Mouse (Mus musculus) midbrain, embryonic 11.5 days (tissue): ENCODE measurements around the gene Gp1ba. TPM values are rescaled to one million over a fixed set of nuclear protein-coding genes. Genes with fewer than 3 reads are reported as not detected.

Source experiments
- ATAC-seq: fragments of 200-750 bp; cut with Nextera tagmentation; 2 replicates; pipeline ENCODE4 v1.8.0; 2017; ENCODE audit warnings: moderate TSS enrichment, moderate library complexity; ENCODE audit not compliant: low FRiP score
- DNase-seq: peaks from one replicate; pipeline ENCODE4 v3.0.0; 2015; ENCODE audit warnings: low spot score; ENCODE audit errors: missing footprints
- H3K27ac ChIP-seq: fragments of 300-500 bp; sonication (generic); 2 replicates; pipeline ENCODE4 v1.5.1; 2014; ENCODE audit warnings: low read depth, low read length
- H3K27me3 ChIP-seq: fragments of 300-500 bp; sonication (generic); 2 replicates; pipeline ENCODE4 v1.6.1; 2014; ENCODE audit warnings: mild to moderate bottlenecking, low read length, moderate library complexity, mixed read lengths; ENCODE audit not compliant: control insufficient read depth, insufficient read depth
- H3K36me3 ChIP-seq: fragments of 300-500 bp; sonication (generic); 2 replicates; pipeline ENCODE4 v1.6.1; 2014; ENCODE audit warnings: mild to moderate bottlenecking, low read length, moderate library complexity, mixed read lengths; ENCODE audit not compliant: control insufficient read depth, insufficient read depth
- H3K4me1 ChIP-seq: fragments of 300-500 bp; sonication (generic); 2 replicates; pipeline ENCODE4 v1.6.1; 2014; ENCODE audit warnings: low read length; ENCODE audit not compliant: control insufficient read depth, insufficient read depth
- H3K4me2 ChIP-seq: fragments of 300-500 bp; sonication (generic); 2 replicates; pipeline ENCODE4 v1.6.1; 2014; ENCODE audit warnings: mild to moderate bottlenecking, moderate library complexity
- H3K4me3 ChIP-seq: fragments of 300-500 bp; sonication (generic); 2 replicates; pipeline ENCODE4 v1.5.1; 2014; ENCODE audit warnings: low read depth, low read length
- H3K9ac ChIP-seq: fragments of 300-500 bp; sonication (generic); 2 replicates; pipeline ENCODE4 v1.6.1; 2014; ENCODE audit warnings: low read length
- H3K9me3 ChIP-seq: fragments of 300-500 bp; sonication (generic); 2 replicates; pipeline ENCODE4 v1.6.1; 2016; ENCODE audit warnings: low read length; ENCODE audit not compliant: control insufficient read depth
- whole genome bisulfite sequencing: fragments of 180-500 bp; shearing (Covaris S2); extraction: QIAGEN DNeasy Blood & Tissue Kit; methylation state at CpG from one replicate; pipeline ENCODE4 v1.1.7; 2014; 5-methylcytosine and 5-hydroxymethylcytosine counted together
- polyA plus RNA-seq: library from polyadenylated mRNA; unstranded; fragments of >200 nt; fragmentation: Nextera tagmentation; extraction: Ambion mirVana; gene quantifications from 2 replicates; pipeline ENCODE4 v1.2.1, GENCODE M21; 2014

The Gp1ba gene
- polyA plus RNA-seq, 1 experiment from 2014 or later = 0.81 TPM

- no peak for ATAC-seq
- no peaks in the 10 kb centered on the region for H3K27me3 ChIP-seq
- 84% methylated on average over 8 of the region's 8 CpGs for WGBS
- H3K4me3 ChIP-seq = no peak overlapping the region
- no peaks in the 10 kb centered on the region for H3K9me3 ChIP-seq
- H3K27ac ChIP-seq = no peak overlapping the region
- peaks cover 6% of the 10 kb centered on the region for H3K36me3 ChIP-seq
- H3K9ac ChIP-seq = no peak overlapping the region
- H3K4me2 ChIP-seq = no peak overlapping the region
- DNase-seq = no peak
- no peaks in the 10 kb centered on the region for H3K4me1 ChIP-seq
These were observed 1.1 kb downstream of the Gp1ba start for GRCm38 (mm10) chr11:70639976-70640375.

DNA sequence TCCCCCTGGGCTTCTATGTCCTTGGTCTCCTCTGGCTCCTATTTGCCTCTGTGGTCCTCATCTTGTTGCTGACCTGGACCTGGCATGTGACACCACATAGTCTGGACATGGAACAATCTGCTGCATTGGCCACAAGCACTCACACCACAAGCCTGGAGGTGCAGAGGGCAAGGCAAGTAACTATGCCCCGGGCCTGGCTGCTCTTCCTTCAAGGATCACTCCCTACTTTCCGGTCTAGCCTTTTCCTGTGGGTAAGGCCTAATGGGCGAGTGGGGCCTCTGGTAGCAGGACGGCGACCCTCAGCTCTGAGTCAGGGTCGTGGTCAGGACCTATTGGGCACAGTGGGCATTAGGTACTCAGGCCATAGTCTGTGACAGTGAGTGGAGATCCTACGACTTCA is 2.3 kb downstream of the Gp1ba start:
- H3K4me1 ChIP-seq = peaks cover 9% of the 10 kb centered on the region
- no peak overlapping the region for H3K27ac ChIP-seq
- no peak for DNase-seq
- no peak for ATAC-seq
- 80% methylated on average over 7 of the region's 7 CpGs for WGBS
- no peak overlapping the region for H3K9ac ChIP-seq
- H3K27me3 ChIP-seq = no peaks in the 10 kb centered on the region
- no peak overlapping the region for H3K4me3 ChIP-seq
- no peaks in the 10 kb centered on the region for H3K9me3 ChIP-seq
- H3K36me3 ChIP-seq = peaks cover 9% of the 10 kb centered on the region
- no peak overlapping the region for H3K4me2 ChIP-seq

- DNase-seq (no peak), ATAC-seq (no peak)
- no peak overlapping the region for H3K4me2 ChIP-seq
- WGBS = 95% methylated on average over 6 of the region's 6 CpGs
- peaks cover 9% of the 10 kb centered on the region for H3K36me3 ChIP-seq
- H3K9ac ChIP-seq = no peak overlapping the region
- H3K27me3 ChIP-seq = no peaks in the 10 kb centered on the region
- no peaks in the 10 kb centered on the region for H3K9me3 ChIP-seq
- H3K4me1 ChIP-seq = peaks cover 13% of the 10 kb centered on the region
- no peak overlapping the region for H3K4me3 ChIP-seq
- H3K27ac ChIP-seq = no peak overlapping the region
These were observed 4.1 kb downstream of the Gp1ba start for GRCm38 (mm10) chr11:70643051-70643450.

DNA sequence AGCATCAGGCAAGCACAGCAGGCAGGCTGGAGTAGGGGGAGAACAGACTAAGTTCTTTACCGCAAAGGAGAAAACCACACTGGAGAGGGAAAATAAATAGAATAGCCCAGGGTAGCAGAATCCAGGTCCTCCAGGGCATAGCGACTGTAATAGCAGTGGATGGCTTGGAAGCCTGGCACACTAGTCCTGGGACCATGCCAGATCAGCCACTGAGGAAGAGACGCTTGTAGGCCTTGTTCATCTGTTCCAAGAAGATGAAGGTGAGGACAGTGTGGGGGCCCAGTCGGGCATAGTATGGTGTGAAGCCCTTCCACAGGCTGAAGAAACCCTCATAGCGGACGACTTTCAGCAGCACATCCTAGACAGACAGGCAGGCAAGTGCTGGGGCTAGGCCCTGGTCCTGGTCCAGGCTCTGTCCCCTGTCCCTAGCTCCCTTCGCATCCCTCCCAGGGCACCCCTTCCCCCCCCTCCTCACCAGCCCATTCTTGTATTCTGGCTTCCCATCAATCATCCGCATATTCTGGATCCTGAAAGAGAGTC is 5.7 kb downstream of the Gp1ba start:
- Histone ChIP-seq H3K4me2 (no peak overlapping the region), H3K36me3 (peaks cover 16% of the 10 kb centered on the region), H3K27ac (no peak overlapping the region), H3K9me3 (no peaks in the 10 kb centered on the region), H3K27me3 (no peaks in the 10 kb centered on the region), H3K9ac (peak overlapping the region; percentile 10; the same call in 1 of the 2 replicates), H3K4me3 (no peak overlapping the region), H3K4me1 (peaks cover 19% of the 10 kb centered on the region)
- DNase-seq (no peak), ATAC-seq (no peak)
- WGBS = 95% methylated on average over 8 of the region's 8 CpGs

DNA sequence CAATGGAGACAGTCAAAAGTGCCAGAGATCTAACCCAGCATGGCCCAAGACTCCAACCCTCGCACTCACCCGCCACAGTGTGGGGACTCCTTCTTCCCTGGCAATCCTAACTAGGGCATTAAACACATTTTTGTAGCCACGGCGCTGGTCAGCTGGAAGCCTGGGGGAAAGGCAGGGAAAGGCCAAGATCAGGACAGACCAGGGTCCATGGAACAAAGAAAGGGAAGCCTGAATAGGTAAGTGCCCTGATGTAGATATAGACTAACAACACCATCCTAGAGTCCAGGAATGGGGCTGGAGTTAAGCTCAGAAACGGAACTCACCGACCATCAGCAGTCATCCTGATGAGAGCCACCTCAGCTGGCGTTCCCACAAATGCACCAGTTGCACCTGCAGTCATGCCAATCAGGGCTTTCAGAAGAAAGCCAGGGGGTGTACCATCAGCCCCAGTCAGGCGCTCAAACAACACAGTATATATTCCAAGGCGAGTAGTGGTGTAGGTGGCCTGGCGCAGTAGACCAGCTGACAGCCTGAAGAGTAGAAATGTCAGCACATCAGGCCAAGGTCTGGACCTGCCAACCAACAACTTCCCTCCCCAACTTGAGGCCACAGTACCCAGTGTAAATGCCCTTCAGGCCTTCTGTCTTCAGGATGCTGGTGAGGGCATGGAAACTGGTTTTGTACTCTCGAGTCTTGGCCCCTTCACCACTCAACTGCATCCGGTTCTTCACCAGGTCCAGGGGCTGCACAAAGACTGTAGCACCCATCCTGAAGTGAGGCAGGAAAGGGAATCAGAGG is 6.7 kb downstream of the Gp1ba start:
- H3K9me3 ChIP-seq = no peaks in the 10 kb centered on the region
- H3K27me3 ChIP-seq = no peaks in the 10 kb centered on the region
- H3K27ac ChIP-seq = no peak overlapping the region
- peaks cover 19% of the 10 kb centered on the region for H3K4me1 ChIP-seq
- H3K4me2 ChIP-seq = peak overlapping the region; percentile 79
- ATAC-seq = no peak
- H3K4me3 ChIP-seq = peak overlapping the region; percentile 72
- WGBS = 91% methylated on average over 12 of the region's 12 CpGs
- H3K9ac ChIP-seq = peak overlapping the region; percentile 75
- DNase-seq = no peak
- H3K36me3 ChIP-seq = peaks cover 18% of the 10 kb centered on the region

DNA sequence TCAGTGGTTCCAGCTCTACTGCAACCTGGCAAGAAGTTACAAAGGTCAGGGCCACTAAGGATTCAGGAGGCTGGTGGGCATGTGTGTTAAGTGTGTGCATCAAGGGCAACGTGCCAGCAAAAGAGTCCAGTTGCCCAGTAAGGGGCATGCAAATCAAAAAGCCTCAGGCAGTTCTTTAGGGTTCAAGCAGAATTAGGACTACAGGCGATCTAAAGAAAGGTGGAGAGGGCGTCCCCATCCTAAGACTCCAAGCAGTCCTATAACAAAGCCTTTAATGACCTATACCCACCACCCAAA is 7.3 kb downstream of the Gp1ba start:
- H3K36me3 ChIP-seq = peaks cover 24% of the 10 kb centered on the region
- no peaks in the 10 kb centered on the region for H3K9me3 ChIP-seq
- WGBS = 29% methylated on average over 3 of the region's 3 CpGs
- H3K4me3 ChIP-seq = peak overlapping the region; percentile 72
- H3K4me1 ChIP-seq = peaks cover 22% of the 10 kb centered on the region
- peak overlapping the region; percentile 63; the same call in 1 of the 2 replicates for H3K27ac ChIP-seq
- H3K4me2 ChIP-seq = peak overlapping the region; percentile 79
- H3K27me3 ChIP-seq = no peaks in the 10 kb centered on the region
- H3K9ac ChIP-seq = peak overlapping the region; percentile 75
- DNase-seq = no peak
- ATAC-seq = no peak

DNA sequence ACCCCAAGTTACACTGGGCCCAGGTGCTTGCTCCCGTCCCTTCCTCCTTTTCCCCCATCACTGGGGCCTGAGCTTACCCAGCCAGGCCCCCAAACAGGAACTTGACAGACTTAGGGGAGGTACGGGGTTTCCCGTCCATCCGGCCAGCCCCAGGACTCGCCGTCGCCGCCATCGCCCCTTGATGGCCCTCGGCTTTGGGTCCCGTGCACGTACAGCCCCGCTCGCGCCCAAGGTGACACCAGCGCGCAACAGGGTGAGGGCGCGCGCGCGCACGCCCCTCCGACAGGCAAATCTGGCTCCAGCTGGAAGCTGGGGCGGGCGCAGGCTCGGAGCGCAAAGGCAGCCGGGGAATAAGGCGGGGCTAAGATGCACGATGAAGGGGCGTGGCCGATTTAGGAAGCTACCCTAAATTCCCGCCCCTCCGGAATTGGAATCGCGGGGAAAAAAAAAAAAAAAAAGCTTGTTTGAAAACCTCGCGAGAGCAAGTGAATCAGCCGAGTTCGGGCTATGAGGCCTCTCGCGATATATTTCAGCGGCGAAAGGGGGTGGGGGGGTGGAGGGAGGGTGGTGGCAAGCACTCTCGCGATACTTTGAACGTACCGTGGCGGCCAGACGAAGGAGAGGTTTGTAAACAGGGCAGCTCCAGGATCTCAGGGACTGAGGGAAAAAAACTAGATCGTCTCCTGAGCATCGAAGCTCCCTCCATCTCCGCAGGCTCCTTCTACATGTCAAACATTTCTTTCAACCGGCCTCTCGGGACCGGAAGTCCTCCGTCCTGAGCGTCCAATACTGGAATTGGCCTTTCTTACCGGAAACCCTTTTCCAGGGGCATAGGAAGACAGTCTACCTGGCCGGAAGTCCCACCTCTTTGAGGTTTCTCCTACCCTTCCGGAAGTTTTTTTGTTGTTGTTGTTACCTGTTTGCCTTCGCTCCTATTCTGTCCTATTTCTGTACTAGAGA is 8.0 kb downstream of the Gp1ba start, which contains the start of the genes Rnf167 and Slc25a11:
Gene Rnf167 (plus strand): TSS at position 545 of the 960 bp plus-strand sequence.
Gene Slc25a11 (minus strand): TSS at position 789 of the 960 bp plus-strand sequence.
- peaks cover 26% of the 10 kb centered on the region for H3K36me3 ChIP-seq
- no peaks in the 10 kb centered on the region for H3K9me3 ChIP-seq
- peak; percentile 91 for ATAC-seq

GRCm38 (mm10) chr11:70647716-70648420 is 8.9 kb downstream of the Gp1ba start:
- Histone ChIP-seq H3K9me3 (no peaks in the 10 kb centered on the region), H3K4me1 (peaks cover 29% of the 10 kb centered on the region), H3K4me2 (peak overlapping the region; percentile 99), H3K4me3 (peak overlapping the region; percentile 72), H3K27me3 (no peaks in the 10 kb centered on the region), H3K9ac (peak overlapping the region; percentile 78), H3K27ac (peak overlapping the region; percentile 88), H3K36me3 (peaks cover 26% of the 10 kb centered on the region)
- WGBS = 4% methylated on average over 28 of the region's 28 CpGs
- ATAC-seq (peak; percentile 15), DNase-seq (peak; percentile 88)

More for the DNA sequence above, 8.0 kb downstream of the Gp1ba start, which contains the start of the genes Rnf167 and Slc25a11:
- Histone ChIP-seq H3K4me3 (peak within 1 kb of the TSS; percentile 72), H3K4me2 (peak within 1 kb of the TSS; percentile 99), H3K9ac (peak within 1 kb of the TSS; percentile 78), H3K27ac (peak within 1 kb of the TSS; percentile 88), H3K4me1 (peaks cover 22% of the 10 kb centered on the region), H3K27me3 (no peaks in the 10 kb centered on the region)
- peak; percentile 99 for DNase-seq
- WGBS = under 1% methylated on average over 63 of the region's 63 CpGs
